Mouse (Mus musculus) CD8-positive naive resting alpha-beta T cell, adult 2 months (primary cell): ENCODE data around the gene Gm20806.
"Not testable (repeated sequence)": the region's sequence is repeated elsewhere in the genome, so short reads cannot be mapped to it uniquely, and the experiment has no call there.

Source experiments
- DNase-seq, 2 experiments: peaks; one replicate each; pipeline ENCODE4 v3.0.0; 2022; ENCODE audit warnings: low read depth in 2 of 2, low spot score in 2 of 2

The Gm20806 gene

GRCm38 (mm10) chrY:78837956-78838355 lies at the start of gene Gm20806:
Gm20806 (minus strand) TSS chrY:78838056.
- not testable (repeated sequence) for DNase-seq
